Mouse (Mus musculus): ENCODE measurements at regions not wholly inside any gene's neighbourhood (a gene's known extent, or its start where the extent isn't known, plus 50 kb on each side); places are given as distances from the start of the nearest gene placed in this dataset.

GRCm38 (mm10) chr3:21325329-21325896 lies 751.0 kb upstream of the Tbl1xr1 start:
- Histone ChIP-seq H3K27ac (ENCODE audit: insufficient read depth, low read depth) (no peak overlapping the region), H3K9ac (ENCODE audit: insufficient read depth, low read depth) (no peak overlapping the region), H3K4me1 (ENCODE audit: control insufficient read depth in 1 of 2, insufficient read depth in 2 of 2) (no peaks in the 10 kb centered on the region), H3K36me3 (replicated peaks in 1 of 2; ENCODE audit: control insufficient read depth in 1 of 2, insufficient read depth in 1 of 2, low read length in 1 of 2) (no peaks in the 10 kb centered on the region), H3K27me3 (replicated peaks) (no peaks in the 10 kb centered on the region), H3K9me3 (replicated peaks; ENCODE audit: low read length) (no peaks in the 10 kb centered on the region), H3K4me3 (replicated peaks in 1 of 3; ENCODE audit: low read depth in 2 of 3, low read length in 2 of 3, poor library complexity in 1 of 3) (no peak overlapping the region), H3K4me2 (ENCODE audit: insufficient read depth, low read depth, poor library complexity, severe bottlenecking) (no peak overlapping the region), H3K79me2 (replicated peaks; ENCODE audit: control insufficient read depth, extremely low read depth, insufficient read depth, poor library complexity, severe bottlenecking) (no peaks in the 10 kb centered on the region)
- in situ Hi-C loops (cut with MboI; ENCODE audit: low pct_ligation_motif_present, low pct_unique_long_range_greater_than_20kb, low sequenced_read_pairs) (no loop called here), dilution Hi-C loops (cut with MboI; ENCODE audit: extremely low pct_ligation_motif_present, extremely low pct_unique_long_range_greater_than_20kb, low sequenced_read_pairs) (no loop called here)
- DNase-seq (ENCODE audit: extremely low read depth), result no peak
- TF ChIP-seq BHLHE40 (IDR thresholded peaks at IDR 0.05; ENCODE audit: low read depth, low read length) (no peak), TCF12 (IDR thresholded peaks at IDR 0.05; ENCODE audit: low read depth, low read length) (no peak), ZMIZ1 (IDR thresholded peaks at IDR 0.05; ENCODE audit: low read depth, low read length) (no peak), MAX (IDR thresholded peaks at IDR 0.05; ENCODE audit: low read length) (no peak), SMC3 (IDR thresholded peaks at IDR 0.05; ENCODE audit: low read depth, low read length) (no peak), GABPA (IDR thresholded peaks at IDR 0.05; ENCODE audit: insufficient replicate concordance, low read depth, low read length) (no peak), POLR2A (IDR thresholded peaks at IDR 0.05; ENCODE audit: low read depth, low read length) (no peak), HCFC1 (IDR thresholded peaks at IDR 0.05; ENCODE audit: low read depth, low read length) (no peak), ELF1 (IDR thresholded peaks at IDR 0.05; ENCODE audit: low read depth, low read length) (no peak), CHD1 (IDR thresholded peaks at IDR 0.05; ENCODE audit: low read depth, low read length) (no peak), RCOR1 (conservative IDR thresholded peaks at IDR 0.05; ENCODE audit: low read depth, low read length) (no peak), E2F4 (IDR thresholded peaks at IDR 0.05; ENCODE audit: insufficient replicate concordance, low read depth, low read length) (no peak), CHD2 (IDR thresholded peaks at IDR 0.05; ENCODE audit: low read length) (no peak), CTCF (conservative IDR thresholded peaks at IDR 0.05 in 1 of 2, IDR thresholded peaks at IDR 0.05 in 1 of 2; ENCODE audit: low read depth in 2 of 2, low read length in 2 of 2) (no peak), JUND (conservative IDR thresholded peaks at IDR 0.05; ENCODE audit: low read depth, low read length) (no peak), UBTF (IDR thresholded peaks at IDR 0.05; ENCODE audit: low read depth, low read length) (no peak)

- in situ Hi-C loops (cut with MboI; ENCODE audit: low pct_ligation_motif_present, low pct_unique_long_range_greater_than_20kb, low sequenced_read_pairs) (no loop called here), dilution Hi-C loops (cut with MboI; ENCODE audit: extremely low pct_ligation_motif_present, extremely low pct_unique_long_range_greater_than_20kb, low sequenced_read_pairs) (no loop called here)
- Histone ChIP-seq H3K79me2 (replicated peaks; ENCODE audit: control insufficient read depth, extremely low read depth, insufficient read depth, poor library complexity, severe bottlenecking) (no peaks in the 10 kb centered on the region), H3K9ac (ENCODE audit: insufficient read depth, low read depth) (no peak overlapping the region), H3K9me3 (replicated peaks; ENCODE audit: low read length) (no peaks in the 10 kb centered on the region), H3K4me3 (replicated peaks in 1 of 3; ENCODE audit: low read depth in 2 of 3, low read length in 2 of 3, poor library complexity in 1 of 3) (no peak overlapping the region), H3K4me1 (ENCODE audit: control insufficient read depth in 1 of 2, insufficient read depth in 2 of 2) (no peaks in the 10 kb centered on the region), H3K27ac (ENCODE audit: insufficient read depth, low read depth) (no peak overlapping the region), H3K4me2 (ENCODE audit: insufficient read depth, low read depth, poor library complexity, severe bottlenecking) (no peak overlapping the region), H3K27me3 (replicated peaks) (no peaks in the 10 kb centered on the region), H3K36me3 (replicated peaks in 1 of 2; ENCODE audit: control insufficient read depth in 1 of 2, insufficient read depth in 1 of 2, low read length in 1 of 2) (no peaks in the 10 kb centered on the region)
- DNase-seq (ENCODE audit: extremely low read depth), result no peak
- TF ChIP-seq ETS1 (conservative IDR thresholded peaks at IDR 0.05; ENCODE audit: low read depth, low read length) (no peak), HCFC1 (IDR thresholded peaks at IDR 0.05; ENCODE audit: low read depth, low read length) (no peak), MAX (IDR thresholded peaks at IDR 0.05; ENCODE audit: low read length) (no peak), E2F4 (IDR thresholded peaks at IDR 0.05; ENCODE audit: insufficient replicate concordance, low read depth, low read length) (no peak), POLR2A (IDR thresholded peaks at IDR 0.05; ENCODE audit: low read depth, low read length) (no peak), CHD1 (IDR thresholded peaks at IDR 0.05; ENCODE audit: low read depth, low read length) (no peak), SMC3 (IDR thresholded peaks at IDR 0.05; ENCODE audit: low read depth, low read length) (no peak), CHD2 (IDR thresholded peaks at IDR 0.05; ENCODE audit: low read length) (no peak), MAFK (IDR thresholded peaks at IDR 0.05; ENCODE audit: insufficient replicate concordance, low read length) (no peak)
These were observed 734.5 kb upstream of the Tbl1xr1 start for GRCm38 (mm10) chr3:21341916-21342315.

Data from CH12.LX (cell line).